Mouse (Mus musculus): ENCODE data around the gene Olfr1325.
"Not testable (repeated sequence)": the region's sequence is repeated elsewhere in the genome, so short reads cannot be mapped to it uniquely, and the experiment has no call there.

DNA sequence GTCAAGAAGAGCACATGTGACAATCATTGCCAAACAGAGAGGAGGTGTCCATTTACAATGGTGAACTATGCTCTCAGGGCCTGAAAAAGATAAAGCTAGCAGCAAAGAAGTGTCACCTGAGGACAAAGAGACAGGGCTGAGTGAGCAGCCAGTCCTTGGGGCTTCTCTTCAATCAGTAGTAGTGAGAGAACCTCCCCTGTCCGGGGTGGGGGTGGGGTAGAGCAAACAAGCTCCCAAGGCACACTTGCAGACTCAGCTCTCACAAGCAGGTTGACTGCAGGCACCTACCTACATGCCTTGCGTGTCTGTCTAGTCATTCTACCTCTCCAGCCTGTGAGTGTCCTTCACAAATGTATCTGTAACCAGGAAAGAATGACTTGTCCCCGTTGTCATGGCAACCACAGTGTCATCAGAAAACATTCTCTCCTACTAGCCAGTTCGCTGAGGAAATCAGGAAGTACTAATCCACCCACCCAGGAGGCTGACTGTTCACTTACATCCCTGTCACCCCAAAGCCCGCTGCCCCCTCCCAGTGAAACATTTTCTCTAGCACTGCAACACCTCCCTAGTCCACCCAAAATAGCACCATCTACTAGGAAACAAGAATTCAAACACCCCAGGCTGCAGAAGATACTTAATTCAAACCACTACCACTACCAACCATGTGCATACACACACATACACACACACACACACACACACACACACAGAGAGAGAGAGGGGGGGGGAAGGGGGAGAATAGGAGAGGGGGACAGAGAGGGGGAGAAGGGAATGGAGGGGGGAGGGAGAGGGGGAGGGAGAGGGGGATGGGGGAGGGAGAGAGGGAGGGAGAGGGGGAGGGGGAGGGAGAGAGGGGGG lies 53.2 kb downstream of the Olfr1325 start, which contains the start of gene Gm5640:
- TF ChIP-seq EP300, CTCF (IDR thresholded peaks at IDR 0.05): not testable (repeated sequence)
